Mouse (Mus musculus) CH12.LX (cell line): ENCODE results near the gene Dynll1. TPM values are rescaled to one million over a fixed set of nuclear protein-coding genes. Genes with fewer than 3 reads are reported as not detected.

ENCODE experiments used
- DNase-seq: peaks from one replicate; pipeline ENCODE4 v3.0.0-alpha.2; 2013; ENCODE audit errors: extremely low read depth
- H3K27ac ChIP-seq: 2 replicates; pipeline ENCODE4 v1.5.1; 2012; ENCODE audit warnings: low read depth, mild to moderate bottlenecking, control low read depth, moderate library complexity; ENCODE audit not compliant: insufficient read depth
- H3K27me3 ChIP-seq: replicated peaks from 2 replicates; pipeline ENCODE3; 2012; ENCODE audit warnings: inconsistent platforms
- H3K36me3 ChIP-seq, 2 experiments: replicated peaks in 1 of 2; 2 replicates each; pipeline versions ENCODE3 to v1.6.1; 2012; ENCODE audit warnings: inconsistent platforms in 1 of 2, low read length in 1 of 2, mild to moderate bottlenecking in 1 of 2, mixed read lengths in 1 of 2, moderate library complexity in 1 of 2; ENCODE audit not compliant: control insufficient read depth in 1 of 2, insufficient read depth in 1 of 2
- H3K4me1 ChIP-seq, 2 experiments: 2 replicates each; pipeline ENCODE4 v1.6.1; 2012; ENCODE audit warnings: inconsistent platforms in 1 of 2, moderate library complexity in 1 of 2; ENCODE audit not compliant: insufficient read depth in 2 of 2, control insufficient read depth in 1 of 2
- H3K4me2 ChIP-seq: 2 replicates; pipeline ENCODE4 v1.6.1; 2012; ENCODE audit warnings: low read depth, mild to moderate bottlenecking, control low read depth; ENCODE audit not compliant: poor library complexity, insufficient read depth, severe bottlenecking
- H3K4me3 ChIP-seq, 3 experiments: fragments of 150-350 bp in 1 of 3; sonication (generic) in 1 of 3; replicated peaks in 1 of 3; 2 replicates each; pipeline versions ENCODE3 to v1.5.1; 2011 to 2012; ENCODE audit warnings: low read depth in 2 of 3, low read length in 2 of 3, mild to moderate bottlenecking in 2 of 3, moderate library complexity in 2 of 3, control low read depth in 1 of 3, improper control_type of control experiment in 1 of 3, inconsistent platforms in 1 of 3, mixed read lengths in 1 of 3; ENCODE audit not compliant: poor library complexity in 1 of 3
- H3K79me2 ChIP-seq: replicated peaks from 2 replicates; pipeline ENCODE4 v1.6.1; 2012; ENCODE audit warnings: mild to moderate bottlenecking, moderate library complexity; ENCODE audit not compliant: control insufficient read depth, poor library complexity, insufficient read depth, severe bottlenecking; ENCODE audit errors: extremely low read depth
- H3K9ac ChIP-seq: 2 replicates; pipeline ENCODE4 v1.6.1; 2012; ENCODE audit warnings: low read depth, mild to moderate bottlenecking, control low read depth, moderate library complexity; ENCODE audit not compliant: insufficient read depth
- H3K9me3 ChIP-seq: replicated peaks from 2 replicates; pipeline ENCODE3; 2012; ENCODE audit warnings: low read length, inconsistent platforms, mixed read lengths
- BHLHE40 ChIP-seq: IDR thresholded peaks from 2 replicates; pipeline ENCODE4 v1.6.1; 2011; ENCODE audit warnings: mild to moderate bottlenecking, low read depth, low read length, improper control_type of control experiment
- CHD2 ChIP-seq: IDR thresholded peaks from 2 replicates; pipeline ENCODE4 v1.6.1; 2011; ENCODE audit warnings: low read length, improper control_type of control experiment
- CTCF ChIP-seq, 2 experiments: IDR thresholded peaks in 1 of 2; conservative IDR thresholded peaks in 1 of 2; 2 replicates each; pipeline ENCODE4 v1.5.1; 2011 to 2012; ENCODE audit warnings: low read depth in 2 of 2, low read length in 2 of 2, improper control_type of control experiment in 1 of 2, inconsistent platforms in 1 of 2, mild to moderate bottlenecking in 1 of 2, moderate library complexity in 1 of 2
- EP300 ChIP-seq: IDR thresholded peaks from 2 replicates; pipeline ENCODE4 v1.6.1; 2011; ENCODE audit warnings: low read length, improper control_type of control experiment
- GABPA ChIP-seq: IDR thresholded peaks from 2 replicates; pipeline ENCODE4 v1.6.1; 2012; ENCODE audit warnings: low read depth, low read length, improper control_type of control experiment, inconsistent platforms; ENCODE audit not compliant: insufficient replicate concordance
- HCFC1 ChIP-seq: IDR thresholded peaks from 2 replicates; pipeline ENCODE4 v1.6.1; 2012; ENCODE audit warnings: low read depth, mild to moderate bottlenecking, inconsistent platforms, low read length, improper control_type of control experiment
- JUN ChIP-seq: IDR thresholded peaks from 2 replicates; pipeline ENCODE4 v1.6.1; 2011; ENCODE audit warnings: low read depth, mild to moderate bottlenecking, low read length, improper control_type of control experiment, moderate library complexity; ENCODE audit not compliant: insufficient read depth
- JUND ChIP-seq: conservative IDR thresholded peaks from 2 replicates; pipeline ENCODE4 v1.6.1; 2011; ENCODE audit warnings: low read depth, low read length, improper control_type of control experiment
- MAZ ChIP-seq: IDR thresholded peaks from 2 replicates; pipeline ENCODE4 v1.6.1; 2012; ENCODE audit warnings: low read depth, mild to moderate bottlenecking, inconsistent platforms, low read length, improper control_type of control experiment, moderate library complexity
- MEF2A ChIP-seq: IDR thresholded peaks from 2 replicates; pipeline ENCODE4 v1.6.1; 2014; ENCODE audit warnings: low read depth, mild to moderate bottlenecking, inconsistent platforms, low read length, improper control_type of control experiment, borderline replicate concordance
- MXI1 ChIP-seq: IDR thresholded peaks from 2 replicates; pipeline ENCODE4 v1.6.1; 2011; ENCODE audit warnings: mild to moderate bottlenecking, low read depth, low read length, improper control_type of control experiment
- NELFE ChIP-seq: IDR thresholded peaks from 2 replicates; pipeline ENCODE4 v1.6.1; 2011; ENCODE audit warnings: low read depth, low read length, improper control_type of control experiment
- NRF1 ChIP-seq: IDR thresholded peaks from 2 replicates; pipeline ENCODE4 v1.6.1; 2014; ENCODE audit warnings: low read depth, mild to moderate bottlenecking, inconsistent platforms, low read length, improper control_type of control experiment, moderate library complexity
- POLR2AphosphoS2 ChIP-seq: IDR thresholded peaks from 2 replicates; pipeline ENCODE4 v1.6.1; 2011; ENCODE audit warnings: low read depth, low read length, improper control_type of control experiment
- RAD21 ChIP-seq: IDR thresholded peaks from 2 replicates; pipeline ENCODE4 v1.6.1; 2011; ENCODE audit warnings: low read depth, mild to moderate bottlenecking, low read length, improper control_type of control experiment, moderate library complexity
- SIN3A ChIP-seq: IDR thresholded peaks from 2 replicates; pipeline ENCODE4 v1.6.1; 2012; ENCODE audit warnings: low read length, improper control_type of control experiment, inconsistent platforms
- SMC3 ChIP-seq: IDR thresholded peaks from 2 replicates; pipeline ENCODE4 v1.6.1; 2011; ENCODE audit warnings: low read depth, low read length, improper control_type of control experiment
- TCF12 ChIP-seq: IDR thresholded peaks from 2 replicates; pipeline ENCODE4 v1.6.1; 2014; ENCODE audit warnings: low read depth, mild to moderate bottlenecking, inconsistent platforms, low read length, improper control_type of control experiment
- UBTF ChIP-seq: IDR thresholded peaks from 2 replicates; pipeline ENCODE4 v1.6.1; 2012; ENCODE audit warnings: low read depth, mild to moderate bottlenecking, inconsistent platforms, low read length, improper control_type of control experiment, moderate library complexity
- USF1 ChIP-seq: IDR thresholded peaks from 2 replicates; pipeline ENCODE4 v1.6.1; 2014; ENCODE audit warnings: low read depth, mild to moderate bottlenecking, inconsistent platforms, low read length, improper control_type of control experiment
- ZC3H11A ChIP-seq: IDR thresholded peaks from 2 replicates; pipeline ENCODE4 v1.6.1; 2012; ENCODE audit warnings: low read depth, mild to moderate bottlenecking, inconsistent platforms, low read length, improper control_type of control experiment
- ZNF384 ChIP-seq: IDR thresholded peaks from 2 replicates; pipeline ENCODE4 v1.6.1; 2012; ENCODE audit warnings: low read depth, low read length, improper control_type of control experiment, inconsistent platforms
- dilution Hi-C: fragments of 300-500 bp; cut with MboI; formaldehyde crosslinking; loops from 2 replicates; pipeline ENCODE4 v1.14.3; 2020; ENCODE audit warnings: low sequenced_read_pairs; ENCODE audit not compliant: extremely low pct_unique_long_range_greater_than_20kb, extremely low pct_ligation_motif_present
- in situ Hi-C: fragments of 300-500 bp; cut with MboI; formaldehyde crosslinking; loops from 3 replicates; pipeline ENCODE4 v1.14.3; 2019; ENCODE audit warnings: low sequenced_read_pairs, low pct_ligation_motif_present, low pct_unique_long_range_greater_than_20kb, mixed read lengths
- polyA plus RNA-seq: library from polyadenylated mRNA; unstranded; fragments of >175 nt; gene quantifications from 2 replicates; pipeline ENCODE4 v1.2.1, GENCODE M21; 2012; ENCODE audit warnings: low read depth; ENCODE audit not compliant: insufficient read length
- total RNA-seq, 2 experiments: library from RNA; depleted of rRNA; stranded (reverse); fragments of 300-350 nt in 1 of 2; fragments of >200 nt in 1 of 2; gene quantifications; 2 replicates each; pipeline ENCODE4 v1.2.3; 2012 to 2014

Dynll1 gene
- total and polyA plus RNA-seq, 3 experiments = 312 to 646 (median 456) TPM

DNA sequence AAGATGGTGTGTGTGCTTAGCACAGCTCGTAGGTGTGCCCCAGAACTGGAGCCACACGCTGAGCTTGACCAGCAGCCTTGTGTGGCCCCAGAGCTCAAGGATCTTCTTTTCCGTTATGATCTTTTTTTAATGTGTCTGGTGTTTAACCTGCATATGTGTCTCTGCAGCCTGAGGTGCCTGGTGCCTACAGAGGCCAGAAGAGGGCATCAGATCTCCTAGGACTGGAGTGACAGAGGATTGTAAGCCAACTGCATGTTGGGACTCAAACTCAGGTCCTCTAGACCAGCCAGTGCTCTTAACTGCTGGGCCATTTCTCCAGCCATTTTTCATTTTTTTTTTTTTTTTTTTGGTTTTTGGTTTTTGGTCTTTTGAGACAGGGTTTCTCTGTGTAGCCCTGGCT is 16.1 kb downstream of the Dynll1 start:
- H3K9me3 ChIP-seq = no peaks in the 10 kb centered on the region
- H3K27me3 ChIP-seq = no peaks in the 10 kb centered on the region
- in situ Hi-C loops (no loop called here), dilution Hi-C loops (no loop called here)
- H3K9ac ChIP-seq = no peak overlapping the region
- no peak overlapping the region for H3K27ac ChIP-seq
- H3K4me2 ChIP-seq = no peak overlapping the region
- peak; percentile 20 for DNase-seq
- peaks cover 28 to 61% of the 10 kb centered on the region in 2 experiments for H3K36me3 ChIP-seq
- TF ChIP-seq SMC3 = peak; percentile 46
- TF ChIP-seq CTCF (conservative IDR thresholded peaks at IDR 0.05 in 1 of 2, IDR thresholded peaks at IDR 0.05 in 1 of 2; ENCODE audit: low read depth in 2 of 2, low read length in 2 of 2) = peak in 1 of 2 experiments; percentile 57; a peak in 2 of 4 replicates
- TF ChIP-seq TCF12 = no peak
- peak; percentile 45 for TF ChIP-seq RAD21
- H3K4me1 ChIP-seq = peaks cover 3 to 19% of the 10 kb centered on the region in 2 experiments
- H3K4me3 ChIP-seq = no peak overlapping the region
- peaks cover 20% of the 10 kb centered on the region for H3K79me2 ChIP-seq

DNA sequence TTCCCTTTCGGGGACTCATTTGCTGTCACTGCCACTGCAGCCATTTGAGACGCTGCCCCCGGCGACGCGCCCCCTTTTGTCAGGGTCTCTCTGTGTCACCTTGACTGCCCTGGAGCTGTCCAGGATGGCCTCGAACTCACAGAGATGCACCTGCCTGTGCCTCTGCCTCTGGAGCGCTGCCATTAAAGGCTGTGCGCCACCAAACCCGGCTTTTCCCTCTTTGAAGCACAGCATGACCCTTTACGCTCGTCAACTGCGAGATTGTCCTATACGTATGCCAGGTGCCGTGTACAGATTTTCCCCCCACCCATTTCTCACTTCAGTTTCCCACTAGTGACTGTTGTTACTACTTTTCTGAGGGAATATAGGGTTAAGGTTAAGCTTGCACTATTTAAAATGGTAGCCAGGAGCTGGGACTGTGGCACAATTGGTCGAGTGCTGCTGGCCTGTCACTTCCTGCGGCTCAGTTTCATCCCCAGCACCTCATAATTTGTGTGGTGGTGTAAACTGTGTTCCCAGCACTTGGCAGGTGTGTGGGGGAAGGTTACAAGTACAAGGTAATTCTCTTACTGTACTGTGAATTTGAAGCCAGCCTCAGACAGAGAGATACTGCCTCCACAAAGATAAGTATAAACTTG is 20.6 kb downstream of the Dynll1 start:
- no peak for TF ChIP-seq NELFE
- TF ChIP-seq HCFC1 = no peak
- peak in 1 of 2 experiments; percentile 24; a peak in 2 of 4 replicates for TF ChIP-seq CTCF (conservative IDR thresholded peaks at IDR 0.05 in 1 of 2, IDR thresholded peaks at IDR 0.05 in 1 of 2; ENCODE audit: low read depth in 2 of 2, low read length in 2 of 2)
- no peak for TF ChIP-seq USF1
- no peak for TF ChIP-seq JUND
- TF ChIP-seq SIN3A = no peak; the same call in 1 of the 2 replicates
- TF ChIP-seq, all 38 proteins: peak for 1
- peaks cover 15 to 29% of the 10 kb centered on the region in 2 experiments for H3K36me3 ChIP-seq

DNA sequence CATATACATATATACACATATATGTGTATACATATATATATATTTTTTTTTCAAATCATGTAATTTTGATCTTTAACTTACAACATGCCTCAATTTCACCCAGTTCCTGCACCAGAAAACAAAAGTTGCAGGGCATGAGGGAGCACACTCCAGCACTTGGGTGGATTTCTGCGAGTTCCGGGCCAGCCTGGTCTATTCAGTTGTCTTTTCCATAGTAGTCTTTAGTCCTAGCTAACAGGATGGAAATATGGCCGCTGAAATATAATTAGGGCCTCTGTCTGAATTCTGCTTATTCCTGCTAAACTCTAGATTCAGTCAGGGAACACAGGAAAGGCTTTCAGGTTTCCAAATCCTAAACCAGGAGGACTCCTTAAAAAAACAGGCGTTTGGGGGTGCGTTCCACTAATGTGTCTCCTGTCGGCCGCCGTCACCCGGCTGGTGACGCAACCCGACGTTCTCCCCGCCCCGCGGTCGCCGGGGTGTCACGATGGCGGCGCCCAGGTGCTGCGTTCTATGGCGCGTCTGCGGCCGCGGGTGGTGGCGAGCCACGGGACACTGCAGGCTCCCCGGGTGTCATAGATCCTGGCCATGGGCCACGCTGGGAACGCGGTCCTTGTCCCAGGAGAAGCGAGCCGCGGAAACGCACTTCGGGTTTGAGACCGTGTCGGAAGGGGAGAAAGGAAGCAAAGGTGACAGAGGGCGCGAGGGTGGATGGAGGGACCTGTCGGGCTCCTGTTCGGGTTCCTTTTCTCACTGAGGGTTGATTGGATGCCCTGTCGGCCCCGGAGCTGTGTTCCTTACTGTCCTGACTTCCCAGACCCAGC is 21.4 kb downstream of the Dynll1 start, which contains the start of gene Coq5:
Gene Coq5 (plus strand): TSS at position 441 of the 824 bp plus-strand sequence.
- Histone ChIP-seq H3K36me3 (peaks cover 12 to 23% of the 10 kb centered on the region in 2 experiments), H3K4me3 (peak within 1 kb of the TSS; percentile 93 to 100 (median 98)), H3K79me2 (peaks cover 22% of the 10 kb centered on the region), H3K27me3 (no peaks in the 10 kb centered on the region), H3K4me2 (peak within 1 kb of the TSS; percentile 93), H3K9me3 (peaks cover 2% of the 10 kb centered on the region), H3K4me1 (peaks cover 7 to 30% of the 10 kb centered on the region in 2 experiments), H3K9ac (peak within 1 kb of the TSS; percentile 82), H3K27ac (peak within 1 kb of the TSS; percentile 51)
- in situ Hi-C loops (no loop called here), dilution Hi-C loops (no loop called here)
- DNase-seq = peak; percentile 66
- TF ChIP-seq UBTF (no peak), EP300 (no peak), RAD21 (no peak), JUN (no peak), ZC3H11A (no peak), NRF1 (peak; percentile 68), NELFE (peak; percentile 84), GABPA (no peak; the same call in 1 of the 2 replicates), BHLHE40 (no peak), CHD2 (no peak), POLR2AphosphoS2 (peak; percentile 51; the same call in 1 of the 2 replicates), MEF2A (0 out of 2 replicates have a peak, but pooled peaks have one; percentile 43), MAZ (no peak; the same call in 1 of the 2 replicates), JUND (no peak), MXI1 (peak; percentile 91), ZNF384 (peak; percentile 96), TCF12 (peak; percentile 77)

More for the DNA sequence above, 20.6 kb downstream of the Dynll1 start:
- dilution Hi-C loops = no loop called here
- peak overlapping the region; percentile 93 for H3K4me2 ChIP-seq
- H3K9me3 ChIP-seq = peaks cover 2% of the 10 kb centered on the region
- peak; percentile 33 for DNase-seq
- H3K27me3 ChIP-seq = no peaks in the 10 kb centered on the region
- in situ Hi-C loops = no loop called here
- H3K4me3 ChIP-seq = peak overlapping the region; percentile 93 to 100 (median 98)
- H3K9ac ChIP-seq = peak overlapping the region; percentile 82
- H3K4me1 ChIP-seq = peaks cover 4 to 24% of the 10 kb centered on the region in 2 experiments
- H3K27ac ChIP-seq = peak overlapping the region; percentile 51
- H3K79me2 ChIP-seq = peaks cover 22% of the 10 kb centered on the region
